Mouse (Mus musculus) testis, adult 2 months (tissue): Measurements from ENCODE around the gene Gm44805. TPM values are rescaled to one million over a fixed set of nuclear protein-coding genes. Genes with fewer than 3 reads are reported as not detected.

Source experiments
- H3K27ac ChIP-seq: fragments of 200-500 bp; 2 replicates; pipeline ENCODE4 v1.5.1; 2012; ENCODE audit warnings: low read depth, low read length; ENCODE audit not compliant: control insufficient read depth, insufficient read depth
- H3K27me3 ChIP-seq: fragments of 200-500 bp; 2 replicates; pipeline ENCODE4 v1.6.1; 2012; ENCODE audit warnings: mild to moderate bottlenecking, low read length, moderate library complexity; ENCODE audit not compliant: control insufficient read depth, insufficient read depth
- H3K36me3 ChIP-seq: fragments of 200-500 bp; 2 replicates; pipeline ENCODE4 v1.6.1; 2012; ENCODE audit warnings: mild to moderate bottlenecking, low read length; ENCODE audit not compliant: control insufficient read depth, insufficient read depth
- H3K4me1 ChIP-seq: fragments of 200-500 bp; 2 replicates; pipeline ENCODE4 v1.6.1; 2012; ENCODE audit warnings: low read length; ENCODE audit not compliant: control insufficient read depth, insufficient read depth
- H3K4me3 ChIP-seq: fragments of 200-500 bp; 2 replicates; pipeline ENCODE4 v1.5.1; 2012; ENCODE audit warnings: low read depth, mild to moderate bottlenecking, low read length, moderate library complexity, mixed read lengths; ENCODE audit not compliant: control insufficient read depth
- CTCF ChIP-seq: fragments of 200-500 bp; IDR thresholded peaks from 2 replicates; pipeline ENCODE4 v1.5.1; 2012; ENCODE audit warnings: low read depth, mild to moderate bottlenecking, inconsistent platforms, low read length, moderate library complexity; ENCODE audit not compliant: control insufficient read depth, insufficient read depth, insufficient replicate concordance
- POLR2A ChIP-seq: fragments of 200-500 bp; IDR thresholded peaks from 2 replicates; pipeline ENCODE4 v1.6.1; 2012; ENCODE audit warnings: low read depth, mild to moderate bottlenecking, inconsistent platforms, low read length, moderate library complexity; ENCODE audit not compliant: control insufficient read depth
- polyA plus RNA-seq: library from polyadenylated mRNA; depleted of rRNA; stranded (reverse); fragments of >200 nt; gene quantifications from 2 replicates; pipeline ENCODE4 v1.2.3, GENCODE M21; 2012

Gene Gm44805
- polyA plus RNA-seq, 1 experiment = not detected

DNA sequence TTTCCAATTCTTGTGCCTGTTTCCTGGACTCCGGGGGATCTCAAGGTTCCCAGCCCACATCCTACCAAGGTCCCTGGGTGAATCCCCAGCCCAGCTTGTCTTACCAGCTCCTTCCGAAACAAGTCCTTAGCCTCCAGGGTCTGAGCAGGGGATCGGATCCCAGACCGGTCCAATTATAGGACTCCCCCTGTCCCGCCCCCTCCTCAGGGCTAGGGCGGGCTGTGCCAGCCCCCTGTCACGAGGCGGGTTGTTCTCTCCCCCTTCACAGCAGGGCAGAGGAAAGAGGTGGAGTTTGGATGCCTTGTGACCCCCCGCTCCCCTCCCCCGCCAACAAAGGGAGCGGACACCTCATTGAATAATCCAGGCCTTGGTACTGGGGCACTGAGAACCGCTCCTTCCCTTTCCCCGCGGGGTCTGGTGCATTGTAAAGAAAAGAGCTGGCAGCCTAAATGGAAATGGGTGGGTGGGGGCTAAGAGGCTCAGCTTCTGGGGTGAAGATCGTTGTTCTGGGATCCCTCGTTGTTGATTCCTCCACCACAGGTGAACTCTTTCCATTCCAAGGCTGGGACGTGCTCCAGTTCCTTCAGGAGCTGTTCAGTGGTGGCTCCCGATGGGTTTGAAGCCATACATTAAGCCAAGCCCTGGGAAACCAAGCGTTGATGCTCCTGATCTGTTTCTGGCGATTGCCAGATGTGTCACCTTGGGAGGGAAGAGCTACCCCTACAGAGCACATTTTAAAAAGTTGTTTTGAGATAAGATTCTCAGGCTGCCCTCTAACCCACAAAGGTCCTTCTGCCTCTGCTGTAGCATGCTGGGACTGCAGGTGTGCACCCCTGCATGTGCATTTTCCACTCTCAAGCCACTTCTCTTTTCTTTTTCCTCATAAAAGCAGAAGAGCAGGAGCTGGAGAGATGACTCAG lies 17.9 kb upstream of the Gm44805 start, which contains the start of gene Apoe:
TSS of gene Apoe (minus strand) at position 282 of the 920 bp plus-strand sequence.
- Histone ChIP-seq H3K4me3 (peak within 1 kb of the TSS; percentile 47), H3K4me1 (peaks cover 14% of the 10 kb centered on the region), H3K27ac (no peak within 1 kb of the TSS), H3K27me3 (no peaks in the 10 kb centered on the region; the same call in 1 of the 2 replicates), H3K36me3 (no peaks in the 10 kb centered on the region)
- TF ChIP-seq POLR2A (no peak), CTCF (no peak)

DNA sequence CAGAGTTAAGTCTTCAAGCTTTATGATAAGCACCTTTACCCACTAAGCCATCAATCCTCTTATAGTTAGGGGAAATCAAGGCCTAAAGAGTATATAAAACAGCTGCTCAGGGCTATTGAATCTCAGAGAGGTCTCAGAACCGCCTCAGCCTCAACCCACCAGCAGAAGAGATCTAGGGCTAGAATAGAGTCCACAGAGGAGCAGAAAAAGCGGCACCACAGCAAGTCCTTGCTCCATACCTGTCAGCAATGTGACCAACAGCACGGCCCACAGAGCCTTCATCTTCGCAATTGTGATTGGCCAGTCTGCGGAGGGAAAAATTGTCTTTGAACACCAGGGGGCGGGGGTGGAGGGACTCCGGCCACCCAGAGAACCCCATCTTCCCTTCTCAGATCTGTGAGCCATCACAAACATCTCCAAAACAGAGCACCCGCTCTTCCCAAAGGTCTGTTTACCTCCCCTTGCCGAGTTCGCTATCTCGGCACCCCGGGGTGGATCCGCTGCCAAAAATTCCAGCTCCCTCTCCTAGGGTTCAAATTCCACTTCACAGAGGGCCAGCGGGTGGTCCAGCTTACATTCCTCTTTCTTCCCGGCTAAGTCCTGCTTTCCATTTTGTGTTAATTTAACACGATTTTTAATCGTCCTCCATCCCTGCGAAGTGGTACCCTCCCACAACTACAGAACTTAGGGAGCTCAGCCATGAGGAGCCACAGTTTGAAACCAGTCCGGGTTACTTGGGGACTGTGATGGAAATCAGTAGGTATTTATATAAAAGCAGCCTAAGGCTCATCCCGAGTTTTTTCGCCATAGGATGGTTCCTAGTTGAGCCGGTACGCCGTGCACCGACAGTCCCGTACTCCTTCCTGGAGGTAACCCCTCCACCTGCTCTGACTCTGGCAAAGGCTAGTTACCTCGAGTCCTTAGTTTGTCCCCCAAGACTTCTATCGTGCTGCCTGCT lies 17.0 kb upstream of the Gm44805 start:
- Histone ChIP-seq H3K36me3 (no peaks in the 10 kb centered on the region), H3K27me3 (no peaks in the 10 kb centered on the region; the same call in 1 of the 2 replicates), H3K4me3 (peak overlapping the region; percentile 47), H3K27ac (no peak overlapping the region), H3K4me1 (peaks cover 15% of the 10 kb centered on the region)
- TF ChIP-seq POLR2A (no peak), CTCF (peak; percentile 10; the same call in 1 of the 2 replicates)

DNA sequence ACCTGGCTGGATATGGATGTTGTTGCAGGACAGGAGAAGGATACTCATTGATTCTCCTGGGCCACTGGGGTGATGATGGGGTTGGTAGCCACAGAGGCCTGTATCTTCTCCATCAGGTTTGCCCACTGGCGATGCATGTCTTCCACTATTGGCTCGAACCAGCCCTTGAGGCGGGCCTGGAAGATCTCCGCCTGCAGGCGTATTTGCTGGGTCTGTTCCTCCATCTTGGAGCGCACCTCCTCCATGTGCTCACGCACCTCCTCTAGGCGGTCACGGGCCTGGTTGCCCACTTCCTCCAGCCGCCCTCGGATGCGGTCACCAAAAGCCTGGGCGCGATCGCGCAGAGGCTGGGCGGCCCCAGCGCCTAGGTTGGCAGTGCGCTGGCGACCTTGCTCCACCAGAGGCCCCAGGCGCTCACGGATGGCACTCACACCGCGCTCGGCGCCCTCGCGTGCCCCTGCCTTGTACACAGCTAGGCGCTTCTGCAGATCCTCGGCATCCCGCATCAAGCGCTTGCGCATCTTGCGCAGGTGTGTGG lies 15.2 kb upstream of the Gm44805 start:
- H3K27me3 ChIP-seq = no peaks in the 10 kb centered on the region; the same call in 1 of the 2 replicates
- no peaks in the 10 kb centered on the region for H3K36me3 ChIP-seq
- H3K27ac ChIP-seq = no peak overlapping the region
- TF ChIP-seq POLR2A (no peak), CTCF (no peak)
- peaks cover 30% of the 10 kb centered on the region for H3K4me1 ChIP-seq
- H3K4me3 ChIP-seq = peak overlapping the region; percentile 14

DNA sequence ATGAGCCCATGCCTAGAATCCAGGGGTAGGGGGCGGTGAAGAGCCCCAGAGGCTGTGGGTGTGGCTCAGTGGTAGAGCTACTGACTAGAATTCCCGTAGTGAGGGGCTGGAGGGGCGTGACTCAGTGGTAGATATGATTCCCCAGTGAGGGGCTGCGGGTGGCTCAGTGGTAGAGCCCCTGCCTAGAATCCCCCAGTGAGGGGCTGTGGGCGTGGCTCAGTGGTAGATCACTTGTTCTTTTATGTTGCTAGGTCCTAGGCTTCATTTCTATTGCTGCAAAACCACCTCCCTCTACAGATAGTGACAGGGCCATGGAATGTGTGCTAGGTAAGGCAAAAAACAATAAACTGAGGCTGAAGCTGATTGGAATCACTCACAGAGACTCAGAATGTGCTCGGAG lies 14.7 kb upstream of the Gm44805 start:
- no peaks in the 10 kb centered on the region for H3K36me3 ChIP-seq
- TF ChIP-seq POLR2A (no peak), CTCF (no peak)
- H3K4me3 ChIP-seq = no peak overlapping the region
- H3K27me3 ChIP-seq = no peaks in the 10 kb centered on the region; the same call in 1 of the 2 replicates
- H3K27ac ChIP-seq = no peak overlapping the region
- H3K4me1 ChIP-seq = peaks cover 33% of the 10 kb centered on the region

DNA sequence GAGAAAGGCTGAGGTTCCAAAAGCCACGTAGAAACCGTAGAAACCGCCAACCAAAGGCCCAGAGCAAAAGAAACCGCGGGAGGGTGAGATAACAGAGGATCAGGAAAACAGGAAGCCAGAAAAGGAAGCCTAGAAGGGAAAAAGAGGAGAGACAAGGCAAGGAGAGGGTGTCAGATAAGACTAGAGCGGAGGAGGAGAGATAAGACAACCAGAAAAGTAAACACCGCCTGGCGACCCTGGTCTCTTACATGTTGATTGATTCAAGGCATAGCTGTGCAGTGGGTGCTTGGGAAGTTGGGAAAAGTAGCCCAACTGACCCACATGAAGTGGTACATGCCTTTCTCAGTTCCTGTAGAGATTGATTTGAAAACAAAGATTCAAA lies 14.0 kb upstream of the Gm44805 start:
- no peak overlapping the region for H3K4me3 ChIP-seq
- H3K27me3 ChIP-seq = no peaks in the 10 kb centered on the region; the same call in 1 of the 2 replicates
- H3K4me1 ChIP-seq = peaks cover 31% of the 10 kb centered on the region
- TF ChIP-seq POLR2A (no peak), CTCF (no peak)
- no peak overlapping the region for H3K27ac ChIP-seq
- H3K36me3 ChIP-seq = no peaks in the 10 kb centered on the region

DNA sequence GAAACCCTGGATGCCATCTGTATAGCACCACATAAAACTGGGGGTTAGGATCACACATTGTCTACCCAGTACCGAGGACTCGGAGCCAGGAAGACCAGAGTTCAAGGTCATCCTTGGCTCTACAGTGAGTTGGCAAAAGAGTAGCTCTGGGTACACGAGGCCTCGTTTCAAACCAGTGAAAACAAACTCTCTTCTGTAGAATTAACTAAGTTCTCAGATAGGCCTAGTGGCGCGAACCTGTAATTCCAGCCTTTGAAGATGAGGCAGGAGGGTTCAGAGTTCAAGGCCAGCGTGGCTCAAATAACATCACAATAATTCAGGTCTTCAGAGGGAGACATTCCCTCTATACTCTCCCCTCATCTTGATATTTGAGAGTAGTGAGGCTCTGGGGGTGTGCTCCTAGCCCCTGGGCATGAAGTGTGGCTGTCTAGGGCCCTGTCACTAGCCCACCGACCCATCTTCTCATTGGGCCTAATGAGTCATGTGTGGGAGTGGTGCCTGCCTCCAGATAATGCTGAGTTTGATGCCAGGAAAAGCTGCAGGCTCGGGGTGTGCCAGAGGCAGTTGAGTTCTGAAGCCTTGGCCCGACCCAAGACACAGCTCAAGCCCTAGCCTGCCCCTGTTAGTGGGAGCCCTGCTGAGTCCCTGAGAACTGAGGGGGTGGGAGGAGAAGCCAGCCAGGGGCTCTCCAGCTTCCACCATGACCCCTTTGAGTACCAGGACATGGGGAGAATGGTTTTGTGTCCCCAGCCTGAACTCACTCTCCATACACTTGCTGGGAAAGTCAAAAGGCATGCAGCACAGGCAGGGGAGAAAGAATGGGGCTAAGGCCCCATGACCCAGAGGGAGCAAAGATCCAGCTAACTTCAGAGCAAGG lies 13.4 kb upstream of the Gm44805 start:
- H3K4me3 ChIP-seq = no peak overlapping the region
- H3K4me1 ChIP-seq = peaks cover 30% of the 10 kb centered on the region

More for the DNA sequence above, 13.4 kb upstream of the Gm44805 start:
- H3K27ac ChIP-seq = no peak overlapping the region
- no peak for TF ChIP-seq POLR2A
- TF ChIP-seq CTCF = no peak
- H3K36me3 ChIP-seq = no peaks in the 10 kb centered on the region
- H3K27me3 ChIP-seq = no peaks in the 10 kb centered on the region; the same call in 1 of the 2 replicates
